Mouse (Mus musculus) heart, adult 18-20 months (tissue): ENCODE measurements at regions not wholly inside any gene's neighbourhood (a gene's known extent, or its start where the extent isn't known, plus 50 kb on each side); places are given as distances from the start of the nearest gene placed in this dataset.

ENCODE experiments used
- DNase-seq, 2 experiments: peaks; one replicate each; pipeline ENCODE4 v3.0.0; 2021 to 2022; ENCODE audit warnings: mixed read lengths in 1 of 2

DNA sequence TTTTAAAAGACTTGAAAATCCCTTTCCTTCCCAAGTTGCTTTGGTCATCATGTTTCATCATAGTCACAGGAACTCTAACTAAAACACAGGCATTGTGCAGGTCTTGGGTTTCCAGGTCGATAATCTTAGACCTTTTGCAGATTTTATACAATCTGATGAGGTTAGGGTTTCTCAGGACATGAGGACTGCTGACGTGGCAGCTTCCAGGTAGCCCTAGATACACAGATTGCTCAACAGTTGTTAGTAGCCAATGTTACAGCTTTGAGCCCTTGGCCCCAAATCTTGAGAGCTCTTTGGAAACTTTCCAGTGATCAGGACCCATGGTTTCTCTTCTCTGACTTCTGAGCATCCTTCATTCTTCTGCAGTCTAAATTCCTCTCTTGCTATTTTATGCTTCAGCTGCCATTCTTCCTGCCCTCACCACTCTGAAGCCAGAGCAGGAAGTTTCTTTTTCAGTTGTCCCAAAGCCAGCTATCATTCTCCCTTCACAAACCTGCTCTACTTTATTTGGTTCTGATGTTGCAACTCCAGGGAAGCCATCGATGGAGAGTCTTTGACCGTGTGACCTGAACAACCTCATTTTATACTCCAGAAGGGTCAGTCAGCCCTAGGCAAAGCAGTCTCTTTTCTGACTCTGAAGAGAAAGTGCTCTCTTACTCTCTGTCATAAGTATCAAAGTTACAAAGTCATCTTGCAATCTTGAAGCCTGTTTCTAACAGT lies 71.3 kb upstream of the A1bg start:
- no peak for DNase-seq

DNA sequence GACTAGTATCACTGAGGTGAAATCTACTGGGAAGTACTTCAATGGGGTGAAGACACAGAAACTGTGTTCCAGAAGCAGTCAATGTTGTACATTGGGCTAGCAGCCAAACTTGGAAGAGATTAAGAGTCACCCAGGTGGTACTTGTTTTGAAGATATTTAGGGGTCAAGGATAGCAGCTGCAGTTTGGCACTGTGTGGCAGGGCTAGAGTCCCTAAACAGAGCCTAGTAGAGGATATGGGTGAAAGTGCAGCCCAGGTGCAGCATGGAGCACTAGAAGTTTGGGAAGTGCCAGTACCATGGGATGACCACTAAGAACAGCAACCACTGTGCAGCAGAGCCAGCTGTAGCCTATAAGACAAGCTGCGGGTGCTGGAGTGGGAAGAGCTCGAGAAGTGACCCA lies 70.6 kb upstream of the A1bg start:
- no peak for DNase-seq

DNA sequence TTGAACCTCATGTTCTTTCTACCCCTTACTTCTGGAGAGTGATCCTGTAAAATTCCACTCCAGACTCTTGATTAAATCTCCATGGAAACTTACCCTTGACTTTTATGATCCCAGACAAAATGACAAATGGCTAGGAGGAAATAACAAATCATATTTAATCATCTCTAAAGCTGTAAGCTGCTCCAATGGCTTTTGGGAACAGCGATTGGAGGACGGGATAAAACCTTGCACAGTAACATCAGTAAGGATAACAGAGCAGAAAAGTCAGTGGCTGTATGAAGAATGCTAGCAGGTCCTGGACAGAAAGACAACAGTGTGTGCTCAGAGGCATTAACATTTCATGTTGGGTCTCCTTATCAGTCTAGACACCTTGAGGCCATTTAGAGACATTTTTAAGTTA lies 59.8 kb upstream of the A1bg start:
- DNase-seq: no peak
